Mouse (Mus musculus): ENCODE results near the gene Ywhae. TPM values are rescaled to one million over a fixed set of nuclear protein-coding genes. Genes with fewer than 3 reads are reported as not detected.
"Not testable (repeated sequence)": the region's sequence is repeated elsewhere in the genome, so short reads cannot be mapped to it uniquely, and the experiment has no call there.

The Ywhae gene
- 100 to 1,000 TPM; 347 to 645 (median 394) TPM for polyA plus RNA-seq (2017; shearing (Covaris generic))

DNA sequence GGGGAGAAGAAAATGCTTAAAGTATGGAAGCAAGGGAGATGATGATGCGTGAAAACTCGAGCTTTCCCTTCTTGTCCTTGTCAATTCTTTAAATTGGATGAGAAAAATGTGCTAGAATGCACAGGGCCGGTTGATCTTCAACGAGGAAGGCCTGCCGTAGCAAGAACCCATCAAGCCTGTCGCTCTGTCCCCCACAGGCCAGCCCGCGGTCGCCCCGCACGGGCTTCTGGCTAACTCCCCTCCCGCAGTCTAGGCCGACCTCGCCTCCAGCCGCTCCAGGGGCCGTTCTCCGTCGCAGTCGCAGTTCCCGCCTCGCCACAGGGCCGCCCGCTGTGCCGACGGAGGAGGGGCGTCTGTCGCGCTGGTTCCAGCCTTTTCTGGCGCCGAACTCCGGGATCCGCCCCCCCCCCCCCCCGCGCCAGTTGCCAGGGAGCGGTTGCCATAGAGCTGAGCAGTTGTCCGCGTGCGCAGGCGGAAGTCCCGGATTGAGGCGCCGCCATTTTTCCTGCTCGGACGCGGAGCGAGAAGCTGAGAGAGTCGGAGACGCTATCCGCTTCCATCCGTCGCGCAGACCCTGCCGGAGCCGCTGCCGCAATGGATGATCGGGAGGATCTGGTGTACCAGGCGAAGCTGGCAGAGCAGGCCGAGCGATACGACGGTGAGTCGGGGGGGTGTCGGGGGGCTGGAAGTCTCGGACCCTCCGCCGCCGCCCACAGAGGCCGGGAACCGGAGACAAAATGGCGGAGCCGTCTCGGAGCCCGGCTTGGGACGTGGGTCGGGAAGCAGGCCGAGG, at the start of gene Ywhae:
Gene Ywhae, plus strand, starts transcription at position 436 of the 793 bp plus-strand sequence.
- ATAC-seq = peak; percentile 83

DNA sequence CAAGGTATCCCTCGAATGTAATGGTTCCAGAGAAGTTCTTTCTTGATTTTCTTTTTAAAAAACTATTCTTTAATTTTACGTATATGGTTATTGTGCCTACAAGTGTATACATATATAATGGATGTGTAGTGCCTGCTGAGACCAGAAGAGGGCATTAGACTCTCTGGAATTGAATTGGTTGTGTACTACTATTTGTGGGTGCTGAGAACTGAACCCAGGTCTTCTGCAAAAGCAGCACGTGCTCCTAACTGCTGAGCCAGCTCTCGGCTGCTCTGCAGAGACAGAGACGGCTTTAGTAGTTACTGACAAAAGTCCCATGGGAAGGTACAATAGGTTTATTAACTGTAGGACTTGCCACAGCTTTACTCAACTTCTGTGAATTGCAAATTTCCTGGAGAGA, 48.2 kb upstream of the Ywhae start:
- ATAC-seq = no peak

DNA sequence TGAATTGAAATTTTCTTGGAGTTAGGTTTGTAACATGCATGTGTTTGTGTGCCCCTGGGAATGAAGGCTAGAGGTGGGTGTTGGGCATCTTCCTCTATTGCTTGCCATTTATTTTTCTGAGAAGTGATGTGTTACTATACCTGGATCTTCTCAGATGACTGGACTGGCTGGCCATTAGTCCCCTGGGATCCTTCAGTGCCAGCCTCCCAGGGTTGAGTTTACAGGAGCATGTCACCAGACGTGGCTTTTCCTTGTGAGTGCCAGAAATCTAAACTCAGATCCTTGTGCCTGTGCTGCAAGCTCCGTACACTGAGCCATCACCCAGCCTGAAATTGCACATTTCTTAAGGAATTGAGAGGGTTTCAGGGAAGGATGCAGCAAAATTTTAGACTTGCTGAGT, 47.7 kb upstream of the Ywhae start:
- ATAC-seq = no peak

DNA sequence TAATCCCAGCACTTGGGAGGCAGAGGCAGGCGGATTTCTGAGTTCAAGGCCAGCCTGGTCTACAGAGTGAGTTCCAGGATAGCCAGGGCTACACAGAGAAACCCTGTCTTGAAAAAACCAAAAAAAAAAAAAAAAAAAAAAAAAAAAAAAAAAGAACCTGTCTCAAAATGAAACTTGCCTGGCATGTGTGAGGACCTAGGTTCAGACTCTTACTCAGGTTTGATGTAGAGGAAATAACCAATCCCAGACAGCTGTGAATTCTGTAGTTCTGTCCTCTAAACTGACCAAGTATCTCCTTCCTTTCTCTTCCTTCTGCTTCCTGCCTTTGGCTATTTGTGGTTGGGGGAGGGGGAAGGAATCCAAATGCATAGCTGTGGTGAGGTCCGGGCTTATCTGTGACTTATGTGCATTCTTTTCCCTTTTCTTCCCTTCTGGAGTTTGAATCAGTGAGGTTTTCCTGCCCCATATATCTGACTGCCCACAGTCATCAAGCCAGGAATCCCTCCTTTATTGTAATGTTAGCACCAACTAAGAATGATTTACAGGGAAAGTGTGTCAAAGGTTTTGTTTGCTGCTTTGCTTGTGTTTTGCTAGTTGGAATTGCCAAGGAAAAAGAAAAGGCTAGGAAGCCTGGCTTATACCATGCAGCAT, 45.2 kb upstream of the Ywhae start:
- ATAC-seq = no peak

- no peak for ATAC-seq
Observed at GRCm38 (mm10) chr11:75688132-75688531, 44.5 kb upstream of the Ywhae start.

DNA sequence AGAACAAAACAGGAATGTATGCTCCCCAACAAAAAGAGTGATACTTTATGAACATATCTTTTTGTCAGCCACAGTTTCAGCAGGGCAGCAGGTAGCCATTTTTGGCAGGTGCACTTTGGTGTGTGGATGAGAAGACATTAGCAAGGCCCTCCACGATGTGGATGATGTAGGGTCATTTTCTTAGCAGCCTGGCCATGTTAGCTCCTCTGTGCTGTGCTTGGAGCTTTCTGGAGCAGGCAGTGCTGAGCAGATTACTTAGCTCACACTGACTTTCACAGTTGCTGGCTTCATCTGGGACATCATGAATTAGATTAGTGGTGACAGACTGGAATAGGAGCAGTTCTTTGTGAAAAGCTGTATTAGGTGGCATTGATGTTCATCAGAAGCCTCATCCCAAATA, 42.7 kb upstream of the Ywhae start:
- ATAC-seq = no peak

DNA sequence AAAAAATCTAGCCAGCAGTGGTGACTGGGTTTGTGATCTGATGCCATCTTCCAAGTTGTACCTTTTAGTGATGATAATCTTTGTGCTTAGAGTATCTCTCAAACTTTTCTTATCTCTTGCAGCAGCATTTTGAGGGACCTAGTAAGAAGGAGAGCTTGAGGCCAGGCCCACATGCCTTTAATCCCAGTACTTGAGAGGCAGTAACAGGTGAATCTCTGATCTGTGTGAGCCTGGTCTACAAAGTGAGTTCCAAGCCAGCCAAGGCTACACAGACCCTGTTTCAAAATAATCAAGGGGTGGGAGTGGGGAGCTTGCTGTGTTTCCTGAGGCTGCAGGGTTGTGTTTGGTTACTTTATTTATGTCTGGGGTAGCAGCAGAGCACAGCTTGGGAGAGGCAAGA, 41.6 kb upstream of the Ywhae start:
- no peak for ATAC-seq

GRCm38 (mm10) chr11:75693570-75693969, 39.1 kb upstream of the Ywhae start:
- ATAC-seq = no peak

GRCm38 (mm10) chr11:75697464-75697863, 35.2 kb upstream of the Ywhae start:
- ATAC-seq = not testable (repeated sequence)

DNA sequence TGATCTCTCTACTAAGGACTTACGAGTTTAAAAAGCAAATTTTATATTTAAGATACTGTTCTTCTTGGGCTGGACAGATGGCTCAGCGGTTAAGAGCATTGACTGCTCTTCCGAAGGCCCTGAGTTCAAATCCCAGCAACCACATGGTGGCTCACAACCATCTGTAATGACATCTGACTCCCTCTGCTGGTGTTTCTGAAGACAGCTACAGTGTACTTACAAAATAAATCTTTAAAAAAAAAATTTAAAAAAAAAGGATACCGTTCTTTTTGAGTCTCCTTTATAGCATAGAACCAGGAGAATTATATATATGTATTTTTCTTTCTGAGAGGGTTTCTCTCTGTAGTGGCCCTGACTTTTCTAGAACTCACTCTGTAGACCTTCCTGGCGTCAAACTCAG, 32.1 kb upstream of the Ywhae start:
- no peak for ATAC-seq

- no peak for ATAC-seq
Observed at GRCm38 (mm10) chr11:75702761-75703160, 29.9 kb upstream of the Ywhae start.

DNA sequence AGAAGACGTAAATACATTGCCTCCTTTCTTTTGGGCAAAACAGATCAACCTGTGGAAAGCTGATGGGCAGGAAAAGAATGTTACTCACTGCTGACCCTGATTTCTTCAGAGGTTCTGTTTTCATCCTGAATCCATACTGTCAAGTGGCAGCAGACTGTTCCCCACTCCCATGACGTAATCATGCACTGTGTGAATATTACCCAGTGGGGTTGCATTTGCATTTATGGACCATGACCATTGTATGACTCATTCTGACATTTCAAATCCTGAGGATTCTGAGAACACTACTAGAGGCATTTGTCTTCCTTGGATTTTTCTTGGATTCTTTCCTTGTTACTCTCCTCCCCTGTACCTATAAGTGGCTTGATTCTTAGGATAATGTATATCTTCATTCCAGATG, 28.9 kb upstream of the Ywhae start:
- no peak for ATAC-seq

- peak; percentile 43 for ATAC-seq
Observed at GRCm38 (mm10) chr11:75713949-75714348, 18.7 kb upstream of the Ywhae start.

DNA sequence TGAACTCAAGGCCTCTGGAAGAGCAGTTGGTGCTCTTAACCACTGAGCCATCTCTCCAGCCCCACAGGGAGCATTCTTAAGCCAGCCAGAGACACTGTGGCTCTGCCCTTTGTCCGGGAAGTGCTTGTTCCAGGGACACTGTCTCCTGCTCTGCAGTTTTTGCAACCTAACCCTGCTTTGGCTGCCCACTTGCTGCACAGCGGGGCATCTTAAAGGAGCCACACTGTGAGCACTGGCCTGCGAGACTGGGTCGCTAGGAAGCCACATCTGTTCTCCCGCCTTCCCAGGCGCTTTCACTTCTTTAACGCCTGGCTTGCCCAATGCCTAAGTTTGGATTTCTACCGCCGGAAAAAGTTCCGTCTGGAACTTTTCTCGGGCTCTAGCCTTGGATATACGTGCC, 17.1 kb upstream of the Ywhae start:
- ATAC-seq = no peak

GRCm38 (mm10) chr11:75716661-75717325, 15.9 kb upstream of the Ywhae start:
- no peak for ATAC-seq

DNA sequence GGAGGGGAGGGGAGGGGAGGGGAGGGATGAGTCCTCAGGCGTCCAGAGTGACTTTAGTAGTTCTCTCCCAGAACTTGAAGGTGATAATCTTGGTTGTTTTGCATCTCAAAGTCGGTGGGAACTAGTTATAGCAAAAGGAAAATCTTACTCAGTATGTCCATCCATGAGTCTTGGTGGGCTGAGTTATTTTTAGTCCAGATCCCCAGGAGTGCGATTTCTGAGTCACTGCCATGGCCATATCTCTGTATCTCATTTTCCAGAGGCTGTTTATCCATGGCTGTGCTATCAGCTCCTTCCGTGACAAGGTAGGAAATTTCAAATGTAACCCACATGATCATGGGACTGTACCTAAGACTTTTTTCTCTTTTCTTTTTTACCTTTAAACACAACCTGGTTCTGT, 10.3 kb upstream of the Ywhae start:
- no peak for ATAC-seq

DNA sequence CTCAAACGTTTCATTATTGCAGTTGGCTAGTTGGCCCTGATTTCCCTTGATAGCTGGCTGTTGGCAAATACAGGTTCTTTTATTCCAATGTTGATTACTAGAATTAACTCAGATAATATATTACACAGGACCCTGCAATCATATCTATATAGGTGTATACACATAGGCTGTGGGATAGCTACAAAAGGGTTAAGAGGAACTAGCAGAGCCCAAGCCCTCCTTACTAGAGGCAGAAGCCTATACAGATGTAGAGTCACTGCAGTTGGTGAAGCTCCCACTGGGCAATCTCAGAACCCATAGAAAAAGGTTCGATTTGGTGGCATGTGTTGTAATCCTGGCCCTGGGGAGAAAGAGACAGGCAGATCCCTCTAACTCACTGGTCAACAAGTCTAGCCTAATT, 5.5 kb upstream of the Ywhae start:
- ATAC-seq = no peak

- ATAC-seq = not testable (repeated sequence)
Observed at GRCm38 (mm10) chr11:75727659-75728058, 5.0 kb upstream of the Ywhae start.

DNA sequence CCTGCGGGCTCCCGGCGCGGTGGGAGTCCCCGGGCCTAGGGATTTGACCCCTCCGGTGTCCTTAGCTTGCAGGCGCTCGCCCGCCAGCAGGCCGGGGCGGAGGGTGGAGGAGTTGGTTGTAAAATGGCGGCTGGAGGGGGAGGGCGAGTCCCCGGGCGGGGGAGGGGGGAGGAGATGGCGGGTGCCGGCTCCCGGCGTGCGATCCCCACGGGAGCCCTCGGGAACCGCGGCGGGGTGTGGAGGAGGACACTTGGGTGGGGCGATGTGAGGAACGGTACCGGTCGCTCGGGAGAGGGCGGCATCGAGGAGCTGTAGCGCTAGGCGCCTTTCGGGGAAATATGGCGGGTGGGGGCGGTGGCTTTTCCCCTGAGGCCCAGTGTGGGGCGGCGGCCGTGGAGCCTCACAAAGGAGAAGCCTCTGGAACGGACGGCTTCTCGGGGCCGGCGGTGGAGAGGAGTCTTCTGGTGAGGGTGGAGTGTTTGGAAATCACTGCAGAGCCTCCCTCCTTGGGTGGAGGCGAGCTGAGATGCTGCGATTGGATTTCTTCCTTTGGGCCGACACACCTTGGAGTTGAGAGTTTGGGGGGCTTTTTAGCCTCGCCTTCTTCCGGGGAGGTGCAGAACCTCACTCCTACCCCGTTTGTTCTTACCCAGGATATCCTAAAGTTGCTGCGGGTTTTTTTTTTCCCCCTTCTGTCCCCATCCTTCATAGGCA, 715 bp downstream of the Ywhae start:
- ATAC-seq = peak; percentile 30

GRCm38 (mm10) chr11:75735462-75736252, 3.0 kb downstream of the Ywhae start:
- no peak for ATAC-seq

DNA sequence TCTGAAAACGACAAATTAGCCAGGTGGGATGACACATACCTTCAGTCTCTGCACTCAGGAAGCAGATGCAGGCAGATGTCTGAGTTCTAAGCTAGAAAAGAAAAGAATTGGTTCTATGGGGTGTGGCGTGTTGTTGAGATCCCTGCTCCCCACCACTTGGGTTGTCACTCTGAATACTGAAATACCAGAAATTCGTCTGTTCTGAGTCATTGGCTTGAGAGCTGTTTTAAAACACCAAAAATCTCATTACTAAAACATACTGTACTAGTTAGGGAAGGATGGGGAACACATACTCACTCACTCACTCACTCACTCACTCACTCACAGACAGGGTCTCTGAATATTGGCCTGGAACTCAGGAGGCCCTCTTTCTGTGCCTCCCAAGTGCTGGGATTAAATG, 4.3 kb downstream of the Ywhae start:
- no peak for ATAC-seq

DNA sequence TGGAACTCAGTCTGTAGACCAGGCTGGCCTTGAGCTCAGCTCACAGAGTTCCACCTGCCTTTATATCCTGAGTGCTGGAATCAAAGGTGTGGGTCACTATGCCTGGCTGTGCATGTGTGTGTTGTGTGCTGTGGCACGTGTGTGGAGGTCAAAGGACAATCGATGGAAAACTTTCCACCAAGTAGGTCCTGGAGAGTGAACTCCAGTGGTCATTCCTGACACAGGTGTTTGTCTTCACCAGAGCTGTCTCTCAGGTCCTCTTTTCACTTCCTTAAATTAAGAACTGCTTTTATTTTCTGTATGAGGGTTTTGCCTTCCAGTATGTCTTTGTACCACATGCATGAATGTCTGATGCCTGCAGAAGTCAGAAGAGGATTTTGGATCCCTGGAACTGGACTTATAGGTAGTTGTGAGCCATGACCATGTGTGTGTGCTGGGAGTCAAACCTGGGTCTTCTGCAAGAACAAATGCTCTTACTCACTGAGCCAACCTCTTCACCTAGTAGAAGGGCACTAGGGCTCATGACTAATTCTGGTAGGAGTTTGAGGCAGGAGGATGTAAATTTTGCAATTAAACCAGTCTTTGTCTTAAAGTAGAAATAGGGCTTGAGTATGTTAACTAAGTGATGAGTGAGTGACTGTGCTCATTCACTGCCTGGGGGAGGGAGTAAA, 5.3 kb downstream of the Ywhae start:
- no peak for ATAC-seq
